Mouse (Mus musculus) megakaryocyte-erythroid progenitor cell, adult 5-6 weeks (primary cell): ENCODE data around the gene Cilp. TPM values are rescaled to one million over a fixed set of nuclear protein-coding genes. Genes with fewer than 3 reads are reported as not detected.
"Not testable (repeated sequence)": the region's sequence is repeated elsewhere in the genome, so short reads cannot be mapped to it uniquely, and the experiment has no call there.

Experiments
- ATAC-seq: replicated peaks from 2 replicates; pipeline ENCODE4 v1.8.0; 2016; ENCODE audit warnings: mild to moderate bottlenecking, inconsistent platforms; ENCODE audit not compliant: severe bottlenecking, poor library complexity, low FRiP score, low TSS enrichment
- total RNA-seq, 2 experiments: library from RNA; stranded (forward) in 1 of 2; stranded (reverse) in 1 of 2; fragments of 200-1000, 215-1000 nt in 1 of 2; fragments of >200 nt in 1 of 2; fragmentation: Nextera tagmentation in 1 of 2; gene quantifications; 2 replicates each; pipeline ENCODE4 v1.2.3; 2014 to 2017

The Cilp gene
- total RNA-seq (2014; fragmentation: Nextera tagmentation) (not detected in 2 replicates), total RNA-seq (2017) (not detected in 2 replicates)

DNA sequence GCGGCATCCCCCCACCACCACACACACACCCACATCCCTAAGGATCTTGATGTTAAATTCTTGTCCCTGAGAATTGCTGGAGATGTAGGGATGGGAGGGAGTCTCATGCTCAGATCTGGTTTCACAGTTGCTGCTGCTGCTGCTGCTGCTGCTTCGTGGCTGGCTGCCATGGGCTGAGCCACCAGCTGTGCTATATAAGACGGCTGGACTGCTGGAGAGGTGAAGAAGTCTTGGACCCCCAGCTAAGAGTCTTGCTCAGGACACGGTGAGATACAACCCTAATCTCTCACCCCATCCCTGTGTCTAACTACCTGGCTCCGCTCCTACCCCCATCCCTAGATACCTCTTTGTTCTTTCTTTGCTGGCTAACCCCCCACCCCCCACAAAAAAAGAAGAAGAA is at the start of gene Cilp:
Gene Cilp (plus strand): TSS at position 222 of the 400 bp plus-strand sequence.
- no peak for ATAC-seq

DNA sequence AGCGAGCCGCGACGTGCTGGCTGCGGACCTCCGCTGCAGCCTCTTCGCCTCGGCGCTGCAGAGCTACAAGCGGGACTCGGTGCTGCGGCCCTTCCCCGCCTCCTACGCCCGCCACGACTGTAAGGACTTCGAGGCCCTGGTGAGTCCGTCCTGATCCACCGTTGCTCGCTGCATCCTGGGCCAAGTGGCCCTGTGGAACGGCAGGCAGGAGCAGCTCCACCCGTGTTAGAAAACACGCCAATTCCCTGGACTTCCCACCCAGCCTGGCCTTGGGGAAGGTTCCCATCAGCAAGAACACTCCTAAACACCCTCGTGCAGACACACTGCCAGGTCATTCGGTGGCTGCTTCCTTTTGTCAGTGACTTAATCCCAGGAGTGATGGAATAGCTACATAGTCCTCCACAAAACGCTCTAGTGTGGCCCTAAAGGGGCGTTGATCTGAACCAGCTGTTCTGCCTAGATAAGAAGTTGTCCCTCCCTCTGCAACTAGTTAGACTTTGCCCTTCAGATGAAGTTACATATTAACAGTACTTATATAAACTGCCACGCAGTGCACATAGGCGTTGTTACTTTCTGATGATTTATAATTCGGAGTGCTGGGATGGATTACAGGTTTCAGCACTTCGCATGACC is 49.4 kb upstream of the Cilp start:
- ATAC-seq: peak; percentile 81

GRCm38 (mm10) chr9:65216972-65217371 is 48.0 kb upstream of the Cilp start:
- ATAC-seq: no peak

DNA sequence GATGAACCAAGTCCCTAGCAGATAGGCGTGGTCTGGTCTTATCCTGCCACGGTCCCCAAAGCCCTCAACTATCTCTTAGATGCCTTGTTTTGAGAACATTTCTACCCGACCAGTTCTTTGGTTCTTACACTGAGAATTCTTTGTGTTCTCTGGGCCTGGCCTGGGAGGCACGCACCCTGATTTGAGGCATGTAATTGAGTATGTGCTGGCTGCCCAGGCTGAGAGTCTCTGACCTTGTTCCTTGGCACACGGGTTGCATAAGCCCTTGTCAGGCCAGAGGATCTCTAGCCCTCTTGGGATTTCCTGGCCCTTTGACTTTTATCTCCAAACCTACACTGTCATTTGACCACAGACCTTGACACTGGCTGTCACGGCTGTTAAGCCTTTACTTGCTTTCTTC is 47.3 kb upstream of the Cilp start:
- ATAC-seq: peak; percentile 19

GRCm38 (mm10) chr9:65218916-65219315 is 46.1 kb upstream of the Cilp start:
- no peak for ATAC-seq

DNA sequence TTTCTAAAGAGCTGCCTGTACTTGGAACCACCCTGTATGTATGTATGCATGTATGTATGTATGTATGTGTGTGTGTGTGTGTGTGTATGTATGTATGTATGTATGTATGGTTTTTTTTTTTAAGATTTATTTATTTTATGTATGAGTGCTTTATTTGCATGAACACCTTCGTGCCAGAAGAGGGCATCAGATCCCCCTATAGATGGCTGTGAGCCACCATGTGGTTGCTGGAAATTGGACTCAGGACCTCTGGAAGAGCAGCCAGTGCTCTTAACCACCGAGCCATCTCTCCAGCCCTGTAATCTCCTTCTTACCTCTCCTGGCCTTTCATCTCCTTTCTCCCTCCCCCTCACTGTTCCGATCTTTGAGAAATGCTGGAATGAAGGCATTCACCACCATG is 44.6 kb upstream of the Cilp start:
- not testable (repeated sequence) for ATAC-seq

GRCm38 (mm10) chr9:65223927-65224326 is 41.1 kb upstream of the Cilp start:
- ATAC-seq: no peak

DNA sequence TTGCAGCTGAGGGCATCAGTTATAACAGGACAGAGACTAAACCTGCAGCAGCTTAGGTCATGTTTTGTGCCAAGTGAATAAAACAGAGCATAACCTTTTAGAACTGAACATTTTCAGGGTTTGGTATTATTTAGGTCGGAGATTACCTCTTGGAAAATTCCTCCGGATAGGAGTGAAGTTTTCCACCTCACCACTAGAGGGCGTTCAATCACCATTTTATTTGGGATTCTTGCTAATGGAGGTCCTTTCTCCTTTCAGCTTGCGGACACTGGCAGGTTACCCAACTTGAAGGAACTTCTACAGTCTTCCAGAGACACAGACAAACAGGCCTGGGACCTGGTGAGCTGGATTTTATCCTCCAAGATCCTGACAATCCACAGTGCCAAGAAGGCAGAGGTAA is 39.2 kb upstream of the Cilp start:
- no peak for ATAC-seq

GRCm38 (mm10) chr9:65230250-65230649 is 34.7 kb upstream of the Cilp start:
- ATAC-seq: no peak

GRCm38 (mm10) chr9:65231284-65231683 is 33.7 kb upstream of the Cilp start:
- ATAC-seq: no peak

- ATAC-seq: no peak
Measured at GRCm38 (mm10) chr9:65233243-65233985, 31.6 kb upstream of the Cilp start.

- no peak for ATAC-seq
Measured at GRCm38 (mm10) chr9:65234734-65235133, 30.2 kb upstream of the Cilp start.

GRCm38 (mm10) chr9:65235601-65236000 is 29.4 kb upstream of the Cilp start:
- ATAC-seq: no peak

GRCm38 (mm10) chr9:65237616-65238015 is 27.4 kb upstream of the Cilp start:
- ATAC-seq: no peak

- ATAC-seq: no peak
Measured at GRCm38 (mm10) chr9:65238191-65238760, 26.7 kb upstream of the Cilp start.

DNA sequence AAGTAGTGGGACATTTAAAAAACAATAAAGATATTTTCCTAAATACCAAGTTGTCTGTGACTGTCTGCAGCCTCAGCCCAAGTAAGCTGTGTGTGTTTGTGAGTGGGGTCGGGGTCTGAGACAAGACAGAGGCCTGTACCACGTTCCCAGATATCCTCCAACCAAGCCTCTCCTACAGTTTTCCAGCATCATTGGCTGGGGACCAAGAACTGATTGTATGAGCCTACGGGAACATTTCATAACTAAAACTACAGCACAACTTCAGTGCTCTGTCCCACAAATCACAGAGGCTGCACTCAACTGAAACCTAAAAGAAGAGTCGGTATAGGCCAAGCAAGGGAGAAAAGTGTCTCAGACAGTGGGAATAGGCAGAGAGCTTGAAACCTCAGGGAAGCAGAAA is 25.8 kb upstream of the Cilp start:
- no peak for ATAC-seq

- ATAC-seq: no peak
Measured at GRCm38 (mm10) chr9:65239731-65240130, 25.2 kb upstream of the Cilp start.

DNA sequence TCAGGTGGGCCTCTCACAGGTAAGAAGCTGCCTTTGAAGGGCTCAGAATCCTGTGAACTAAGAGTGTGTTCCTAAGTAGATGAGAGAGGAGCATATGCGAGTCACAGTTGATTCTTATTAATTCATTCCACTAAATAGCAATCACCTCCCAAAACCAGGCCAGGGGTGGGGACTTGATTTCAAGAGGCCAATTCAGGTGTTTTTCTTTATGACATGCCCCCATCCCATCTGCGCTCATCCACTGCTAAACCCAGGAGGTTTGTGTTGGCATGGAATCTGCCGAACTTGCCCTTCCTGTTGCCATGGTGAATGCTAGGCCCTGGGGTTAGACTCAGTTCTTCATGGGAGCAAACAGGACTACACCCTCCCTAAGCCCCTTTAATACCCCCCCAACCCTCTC is 24.4 kb upstream of the Cilp start:
- no peak for ATAC-seq

DNA sequence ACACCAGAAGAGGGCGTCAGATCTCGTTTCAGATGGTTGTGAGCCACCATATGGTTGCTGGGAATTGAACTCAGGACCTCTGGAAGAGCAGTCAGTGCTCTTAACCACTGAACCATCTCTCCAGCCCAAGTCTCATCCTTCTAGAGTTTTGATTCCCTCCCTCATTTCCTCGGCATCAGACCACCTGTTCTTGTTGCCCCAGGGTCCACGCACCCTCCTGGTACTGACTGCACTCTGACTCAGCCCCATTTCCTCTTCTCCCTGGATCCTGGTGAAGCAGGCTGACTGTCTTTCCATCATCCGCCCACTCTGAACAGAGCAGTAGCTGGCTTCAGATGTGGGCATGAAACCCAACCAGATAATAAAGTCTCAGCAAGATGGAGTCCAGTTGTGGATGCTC is 23.0 kb upstream of the Cilp start:
- ATAC-seq: no peak

DNA sequence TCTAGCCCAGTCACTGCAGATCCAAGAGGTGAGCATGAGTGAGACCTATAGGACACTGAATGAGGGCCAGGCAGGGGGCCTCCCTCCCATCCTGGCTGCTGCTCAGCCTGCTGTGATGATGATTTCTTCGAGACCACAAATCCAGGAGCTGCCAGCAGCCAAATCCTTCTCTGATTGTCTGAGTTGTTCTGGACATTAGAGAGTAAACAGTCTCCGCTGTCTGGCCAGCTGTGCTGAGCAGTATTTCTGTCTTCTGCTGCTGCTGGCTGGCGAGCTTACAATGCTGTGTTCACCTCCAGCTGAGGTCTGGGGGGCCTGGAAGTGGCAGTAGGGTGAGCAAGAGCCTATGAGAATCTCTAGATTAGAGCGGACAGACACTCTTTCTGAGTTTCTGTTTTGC is 21.7 kb upstream of the Cilp start:
- ATAC-seq: no peak
